Mouse (Mus musculus): Measurements from ENCODE around the gene Klc4. TPM values are rescaled to one million over a fixed set of nuclear protein-coding genes. Genes with fewer than 3 reads are reported as not detected.

Gene Klc4
- polyA plus RNA-seq, 2 experiments: 3.4 to 5.2 TPM

DNA sequence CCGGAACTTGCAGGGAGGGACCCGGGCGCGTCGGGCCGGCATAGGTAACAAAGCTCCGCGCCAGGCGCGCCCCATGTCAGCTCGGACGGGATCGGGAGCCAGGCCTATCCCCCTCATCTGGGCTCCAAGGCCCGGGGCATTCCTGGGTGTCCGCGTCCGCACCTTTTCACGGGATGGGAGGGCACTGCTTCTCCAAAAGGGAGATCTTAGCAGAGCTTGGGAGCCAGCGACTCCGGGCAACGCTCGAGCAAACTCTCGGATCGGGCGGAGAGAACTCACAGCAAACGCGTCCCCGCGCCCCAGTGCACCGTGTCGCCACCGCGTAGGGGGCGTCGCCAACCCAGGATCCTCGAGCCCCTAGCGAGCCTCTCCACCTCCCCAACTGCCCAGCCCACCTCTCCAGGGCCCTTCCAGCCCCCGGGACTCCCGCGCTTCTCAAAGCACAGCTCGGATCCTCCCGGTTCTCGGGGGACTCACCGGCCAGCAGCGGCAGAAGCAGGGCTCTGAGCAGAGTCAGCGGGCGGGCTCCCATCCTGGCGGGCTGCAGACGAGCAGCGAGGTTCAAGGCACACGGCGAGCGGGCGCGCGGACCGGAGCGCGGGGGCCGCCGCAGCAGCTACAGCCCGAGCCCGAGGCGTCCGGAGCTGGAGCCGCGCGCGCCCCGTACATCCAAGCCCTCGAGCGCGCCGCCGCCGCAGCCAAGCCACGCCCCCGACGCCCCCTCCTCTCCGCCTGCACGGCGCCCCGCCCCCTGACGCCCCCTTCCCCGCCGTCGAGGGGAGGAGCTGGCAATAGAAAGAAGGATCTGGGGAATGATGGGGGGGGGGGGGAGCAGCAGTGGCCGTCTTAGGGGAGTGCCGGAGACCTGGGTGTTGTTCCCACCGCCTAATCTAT is 16.8 kb downstream of the Klc4 start, which contains the start of gene Ptk7:
TSS of gene Ptk7 (minus strand) at position 714 of the 894 bp plus-strand sequence.
- under 1% methylated on average over 85 of the region's 90 CpGs for WGBS (ENCODE audit: insufficient replicate concordance)
- no peak within 1 kb of the TSS for H3K27ac ChIP-seq
- TF ChIP-seq EP300 (IDR thresholded peaks at IDR 0.05; ENCODE audit: low read depth) (no peak), CTCF (IDR thresholded peaks at IDR 0.05; ENCODE audit: low read depth) (no peak)
- H3K4me2 ChIP-seq (ENCODE audit: low read depth): peak within 1 kb of the TSS; percentile 58
- DNase-seq (ENCODE audit: low read depth in 3 of 3, low spot score in 3 of 3) (no peak), ATAC-seq (ENCODE audit: insufficient read depth) (peak; percentile 47; the same call in 1 of the 2 replicates)
- peak within 1 kb of the TSS; percentile 33; the same call in 1 of the 2 replicates for H3K9ac ChIP-seq (replicated peaks)
- H3K4me3 ChIP-seq (ENCODE audit: insufficient read depth in 1 of 2, low read depth in 2 of 2, low read length in 2 of 2): peak within 1 kb of the TSS; percentile 57 to 61
- no peaks in the 10 kb centered on the region for H3K36me3 ChIP-seq (replicated peaks; ENCODE audit: control insufficient read depth, insufficient read depth, low read depth)
- no peaks in the 10 kb centered on the region for H3K9me3 ChIP-seq (ENCODE audit: control insufficient read depth, low read length)
- H3K27me3 ChIP-seq (ENCODE audit: control insufficient read depth, insufficient read depth, low read length): peaks cover 25% of the 10 kb centered on the region
- H3K4me1 ChIP-seq (replicated peaks; ENCODE audit: control insufficient read depth in 2 of 2, insufficient read depth in 2 of 2, low read length in 1 of 2): peaks cover 0 to 4% of the 10 kb centered on the region in 2 experiments; a peak in 1 of 4 replicates

DNA sequence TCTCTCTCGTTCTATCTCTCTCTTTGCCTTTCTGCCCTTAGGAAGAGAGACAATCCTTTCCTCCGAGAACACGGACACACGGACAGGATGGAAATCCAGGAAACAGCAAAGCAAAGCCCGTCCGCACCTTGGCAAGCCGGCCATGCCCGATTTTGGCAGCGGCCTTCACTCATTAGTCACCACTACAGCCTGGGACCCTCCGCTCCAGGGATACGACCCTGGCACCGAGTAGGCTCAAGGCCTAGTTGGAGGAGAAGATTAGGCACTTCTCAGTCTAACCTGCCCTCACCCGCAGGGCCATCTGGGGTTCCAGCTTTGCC is 17.4 kb downstream of the Klc4 start:
- 2% methylated on average over 13 of the region's 13 CpGs for WGBS (ENCODE audit: insufficient replicate concordance)
- Histone ChIP-seq H3K9me3 (ENCODE audit: control insufficient read depth, low read length) (no peaks in the 10 kb centered on the region), H3K27ac (no peak overlapping the region), H3K27me3 (ENCODE audit: control insufficient read depth, insufficient read depth, low read length) (peaks cover 25% of the 10 kb centered on the region), H3K36me3 (replicated peaks; ENCODE audit: control insufficient read depth, insufficient read depth, low read depth) (no peaks in the 10 kb centered on the region), H3K4me3 (ENCODE audit: insufficient read depth in 1 of 2, low read depth in 2 of 2, low read length in 2 of 2) (peak overlapping the region; percentile 57 to 61), H3K9ac (replicated peaks) (no peak overlapping the region), H3K4me2 (ENCODE audit: low read depth) (peak overlapping the region; percentile 58), H3K4me1 (replicated peaks; ENCODE audit: control insufficient read depth in 2 of 2, insufficient read depth in 2 of 2, low read length in 1 of 2) (peaks cover 0 to 4% of the 10 kb centered on the region in 2 experiments; a peak in 1 of 4 replicates)
- DNase-seq (ENCODE audit: low read depth in 3 of 3, low spot score in 3 of 3): no peak
- TF ChIP-seq EP300 (IDR thresholded peaks at IDR 0.05; ENCODE audit: low read depth) (no peak), CTCF (IDR thresholded peaks at IDR 0.05; ENCODE audit: low read depth) (no peak)
- ATAC-seq (ENCODE audit: insufficient read depth): no peak

DNA sequence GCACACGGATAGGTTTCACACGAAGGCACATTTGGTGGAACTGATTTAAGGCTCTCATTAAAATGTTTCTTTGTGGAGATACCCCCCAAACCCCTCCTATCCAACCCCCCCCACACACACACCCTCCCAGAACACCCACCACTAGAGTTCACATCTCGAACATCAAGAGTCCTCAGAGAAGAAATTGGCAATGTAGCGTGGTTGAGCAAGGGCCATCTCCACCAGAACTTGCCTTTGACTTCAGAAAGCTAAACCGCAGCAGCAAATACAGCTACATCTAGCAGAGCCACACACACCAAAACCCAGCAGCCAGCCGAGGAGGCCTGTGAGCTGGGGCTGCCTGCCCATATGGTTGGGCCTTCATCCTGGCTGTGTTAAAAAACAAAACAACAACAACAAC is 18.4 kb downstream of the Klc4 start:
- Histone ChIP-seq H3K9ac (replicated peaks) (no peak overlapping the region), H3K27me3 (ENCODE audit: control insufficient read depth, insufficient read depth, low read length) (peaks cover 25% of the 10 kb centered on the region), H3K4me1 (replicated peaks; ENCODE audit: control insufficient read depth in 2 of 2, insufficient read depth in 2 of 2, low read length in 1 of 2) (peaks cover 0 to 9% of the 10 kb centered on the region in 2 experiments; a peak in 1 of 4 replicates), H3K27ac (no peak overlapping the region), H3K9me3 (ENCODE audit: control insufficient read depth, low read length) (no peaks in the 10 kb centered on the region), H3K4me2 (ENCODE audit: low read depth) (no peak overlapping the region; the same call in 1 of the 2 replicates), H3K36me3 (replicated peaks; ENCODE audit: control insufficient read depth, insufficient read depth, low read depth) (no peaks in the 10 kb centered on the region), H3K4me3 (ENCODE audit: insufficient read depth in 1 of 2, low read depth in 2 of 2, low read length in 2 of 2) (no peak overlapping the region)
- TF ChIP-seq EP300 (IDR thresholded peaks at IDR 0.05; ENCODE audit: low read depth) (no peak), CTCF (IDR thresholded peaks at IDR 0.05; ENCODE audit: low read depth) (no peak)
- 52% methylated on average over 6 of the region's 6 CpGs for WGBS (ENCODE audit: insufficient replicate concordance)
- no peak for DNase-seq (ENCODE audit: low read depth in 3 of 3, low spot score in 3 of 3)
- ATAC-seq (ENCODE audit: insufficient read depth): no peak

DNA sequence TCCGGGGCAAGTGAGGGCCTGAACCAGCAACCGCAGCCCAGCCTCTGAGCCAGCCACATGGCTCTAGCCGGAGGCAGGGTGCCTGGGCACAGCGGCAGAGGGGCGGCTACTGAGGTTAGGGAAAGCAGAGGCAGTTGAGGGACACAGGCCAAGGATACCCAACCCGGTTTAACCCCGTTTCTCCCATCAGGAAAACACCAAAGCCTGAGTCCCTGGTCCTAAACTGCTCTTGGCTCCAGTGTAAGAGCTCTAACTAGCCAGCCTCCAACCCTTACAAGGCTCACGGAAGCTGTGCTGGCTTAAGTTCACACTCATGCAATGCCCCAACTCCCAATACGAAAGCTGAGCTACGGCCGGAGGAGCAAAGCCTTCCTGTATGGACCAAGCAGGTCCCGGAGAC is 21.2 kb downstream of the Klc4 start:
- DNase-seq (ENCODE audit: low read depth in 3 of 3, low spot score in 3 of 3) (no peak), ATAC-seq (ENCODE audit: insufficient read depth) (no peak)
- Histone ChIP-seq H3K27ac (no peak overlapping the region), H3K36me3 (replicated peaks; ENCODE audit: control insufficient read depth, insufficient read depth, low read depth) (no peaks in the 10 kb centered on the region), H3K27me3 (ENCODE audit: control insufficient read depth, insufficient read depth, low read length) (peaks cover 19% of the 10 kb centered on the region), H3K4me1 (replicated peaks; ENCODE audit: control insufficient read depth in 2 of 2, insufficient read depth in 2 of 2, low read length in 1 of 2) (peaks cover 0 to 15% of the 10 kb centered on the region in 2 experiments; a peak in 2 of 4 replicates), H3K4me2 (ENCODE audit: low read depth) (no peak overlapping the region), H3K9ac (replicated peaks) (no peak overlapping the region), H3K4me3 (ENCODE audit: insufficient read depth in 1 of 2, low read depth in 2 of 2, low read length in 2 of 2) (no peak overlapping the region), H3K9me3 (ENCODE audit: control insufficient read depth, low read length) (no peaks in the 10 kb centered on the region)
- 53% methylated on average over 12 of the region's 12 CpGs for WGBS (ENCODE audit: insufficient replicate concordance)
- TF ChIP-seq EP300 (IDR thresholded peaks at IDR 0.05; ENCODE audit: low read depth) (no peak), CTCF (IDR thresholded peaks at IDR 0.05; ENCODE audit: low read depth) (no peak)

DNA sequence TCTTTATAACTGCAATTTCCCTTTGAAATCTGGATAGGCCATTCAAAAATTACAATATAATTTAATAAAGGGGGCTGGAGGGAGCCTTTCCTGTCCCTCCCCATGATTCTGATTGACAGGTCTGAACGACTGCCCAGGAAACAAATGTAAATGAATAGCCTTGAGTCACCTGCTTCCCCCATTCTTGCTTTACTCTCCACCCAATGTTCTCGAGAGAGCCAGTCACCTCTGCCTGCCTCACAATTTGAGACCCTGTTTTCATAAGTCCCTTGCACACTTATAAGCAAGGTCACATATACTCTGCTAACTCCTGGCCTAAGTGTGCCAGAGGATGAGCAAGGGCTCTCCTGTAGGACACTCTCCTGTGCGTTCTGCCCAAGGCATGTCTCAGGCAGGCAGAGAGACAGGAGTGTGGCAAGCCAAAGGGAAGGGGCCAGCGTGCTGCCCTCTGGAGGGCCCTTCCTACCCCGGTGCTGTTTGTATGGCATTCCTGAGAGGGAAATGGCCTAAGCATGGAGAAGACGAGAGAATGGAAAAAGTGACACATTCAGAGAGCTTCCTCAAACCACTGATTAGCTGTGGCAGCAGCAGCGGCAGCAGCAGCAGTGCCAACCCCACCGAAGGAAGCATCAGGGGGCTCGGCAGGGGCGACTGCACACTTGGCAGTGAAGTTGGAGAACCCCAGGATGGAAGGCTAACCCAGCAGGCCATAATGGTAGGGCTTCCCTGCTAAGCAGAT is 21.8 kb downstream of the Klc4 start:
- Histone ChIP-seq H3K4me2 (ENCODE audit: low read depth) (no peak overlapping the region), H3K4me3 (ENCODE audit: insufficient read depth in 1 of 2, low read depth in 2 of 2, low read length in 2 of 2) (no peak overlapping the region), H3K27ac (no peak overlapping the region), H3K4me1 (replicated peaks; ENCODE audit: control insufficient read depth in 2 of 2, insufficient read depth in 2 of 2, low read length in 1 of 2) (peaks cover 0 to 18% of the 10 kb centered on the region in 2 experiments; a peak in 2 of 4 replicates), H3K36me3 (replicated peaks; ENCODE audit: control insufficient read depth, insufficient read depth, low read depth) (no peaks in the 10 kb centered on the region), H3K9ac (replicated peaks) (no peak overlapping the region), H3K27me3 (ENCODE audit: control insufficient read depth, insufficient read depth, low read length) (peaks cover 14% of the 10 kb centered on the region), H3K9me3 (ENCODE audit: control insufficient read depth, low read length) (no peaks in the 10 kb centered on the region)
- TF ChIP-seq EP300 (IDR thresholded peaks at IDR 0.05; ENCODE audit: low read depth): no peak
- TF ChIP-seq CTCF (IDR thresholded peaks at IDR 0.05; ENCODE audit: low read depth): no peak
- WGBS (ENCODE audit: insufficient replicate concordance): 16% methylated on average over 10 of the region's 10 CpGs
- ATAC-seq (ENCODE audit: insufficient read depth): no peak
- DNase-seq (ENCODE audit: low read depth in 3 of 3, low spot score in 3 of 3): no peak
